Mouse (Mus musculus): ENCODE data around the gene Slc25a44.

DNA sequence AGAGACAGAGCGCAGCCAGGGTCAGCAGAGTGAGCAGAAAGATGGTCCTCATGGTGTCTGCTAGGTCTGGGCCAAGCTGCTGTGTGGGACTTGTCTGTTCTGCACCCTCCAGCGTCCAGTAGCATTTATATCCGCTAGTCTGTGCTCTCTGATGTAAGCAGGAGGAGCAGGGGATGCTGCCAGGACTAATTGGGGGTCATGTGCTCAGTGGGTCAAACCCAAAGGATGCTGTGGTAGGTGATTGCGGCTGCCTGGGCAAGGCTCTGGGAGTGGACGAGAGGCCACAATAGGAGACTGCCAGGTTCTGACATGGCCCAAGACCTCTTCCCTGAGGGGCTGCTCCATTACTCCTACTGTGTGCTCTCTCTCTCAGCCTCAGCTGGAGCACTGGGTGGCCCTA, 40.6 kb downstream of the Slc25a44 start, which contains the start of gene Bglap:
- TF ChIP-seq CTCF (IDR thresholded peaks at IDR 0.05; ENCODE audit: control insufficient read depth, insufficient read depth, insufficient replicate concordance, low read depth, low read length): no peak
- TF ChIP-seq POLR2A (IDR thresholded peaks at IDR 0.05; ENCODE audit: control insufficient read depth, low read depth, low read length): no peak
